Mouse (Mus musculus) ES-Bruce4 (cell line): ENCODE measurements around the gene Klhdc10. TPM values are rescaled to one million over a fixed set of nuclear protein-coding genes. Genes with fewer than 3 reads are reported as not detected.

Experiments used
- H3K27ac ChIP-seq: 2 replicates; pipeline ENCODE4 v1.5.1; 2012; ENCODE audit warnings: low read length, inconsistent platforms; ENCODE audit not compliant: insufficient read depth
- H3K27me3 ChIP-seq: 2 replicates; pipeline ENCODE4 v1.6.1; 2012; ENCODE audit warnings: mild to moderate bottlenecking, low read length, inconsistent platforms; ENCODE audit not compliant: control insufficient read depth, poor library complexity, insufficient read depth, severe bottlenecking
- H3K36me3 ChIP-seq: 2 replicates; pipeline ENCODE4 v1.6.1; 2012; ENCODE audit warnings: inconsistent platforms, mild to moderate bottlenecking, low read length, moderate library complexity; ENCODE audit not compliant: control insufficient read depth, poor library complexity, insufficient read depth, severe bottlenecking
- H3K4me1 ChIP-seq: one replicate; pipeline ENCODE4 v1.8.1; 2011; ENCODE audit warnings: low read length; ENCODE audit not compliant: control insufficient read depth, insufficient read depth
- H3K4me3 ChIP-seq: 2 replicates; pipeline ENCODE4 v1.5.1; 2011; ENCODE audit warnings: low read depth, mild to moderate bottlenecking, low read length
- H3K9ac ChIP-seq: 2 replicates; pipeline ENCODE4 v1.6.1; 2012; ENCODE audit warnings: low read depth, mild to moderate bottlenecking, inconsistent platforms; ENCODE audit not compliant: poor library complexity, severe bottlenecking
- H3K9me3 ChIP-seq: replicated peaks from 2 replicates; pipeline ENCODE4 v1.6.1; 2012; ENCODE audit warnings: mild to moderate bottlenecking, low read length, inconsistent platforms; ENCODE audit not compliant: control insufficient read depth, poor library complexity, insufficient read depth, severe bottlenecking
- CTCF ChIP-seq: IDR thresholded peaks from one replicate; pipeline ENCODE4 v1.8.1; 2011; ENCODE audit warnings: low read depth, low read length
- EP300 ChIP-seq: IDR thresholded peaks from 2 replicates; pipeline ENCODE4 v1.6.1; 2011; ENCODE audit warnings: low read depth, low read length; ENCODE audit not compliant: insufficient read depth
- POLR2A ChIP-seq: IDR thresholded peaks from one replicate; pipeline ENCODE4 v1.8.1; 2011; ENCODE audit warnings: low read length; ENCODE audit not compliant: insufficient read depth
- polyA plus RNA-seq: library from polyadenylated mRNA; stranded (reverse); fragments of >200 nt; gene quantifications from 2 replicates; pipeline ENCODE4 v1.2.4, GENCODE M21; 2011; ENCODE audit warnings: low read depth; ENCODE audit not compliant: missing spikeins, insufficient read depth, insufficient read length

The Klhdc10 gene
- polyA plus RNA-seq, 1 experiment = 38.1 TPM

DNA sequence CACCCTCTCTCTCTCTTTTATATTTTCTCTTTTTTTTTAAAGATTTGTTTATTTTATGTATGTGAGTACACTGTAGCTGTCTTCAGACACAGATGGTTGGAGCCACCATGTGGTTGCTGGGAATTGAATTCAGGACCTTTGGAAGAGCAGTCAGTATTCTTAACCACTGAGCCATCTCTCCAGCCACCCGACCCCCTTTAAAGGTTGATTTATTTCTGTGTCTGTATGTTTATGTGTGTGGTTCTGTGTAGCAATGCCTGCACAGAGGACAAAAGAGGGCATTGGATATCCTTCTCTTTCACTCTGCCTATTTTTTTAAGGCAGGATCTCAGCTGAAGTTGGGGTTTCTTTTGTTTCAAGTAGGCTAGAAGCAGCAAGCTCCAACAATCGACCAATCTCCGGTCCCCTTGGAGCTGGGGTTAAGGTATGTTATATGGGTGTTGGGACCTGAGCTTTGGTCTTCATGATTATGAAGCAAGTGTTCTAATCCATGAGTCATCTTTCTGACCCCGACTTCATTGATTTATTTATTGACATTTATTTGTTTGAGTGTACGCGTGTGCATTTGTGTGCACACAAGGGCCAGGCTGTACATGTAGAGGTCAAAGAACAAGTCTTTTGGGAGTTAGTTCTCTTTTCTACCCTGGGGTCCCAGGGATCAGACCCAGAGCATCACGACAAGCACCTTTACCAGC is 7.9 kb downstream of the Klhdc10 start:
- H3K36me3 ChIP-seq = no peaks in the 10 kb centered on the region
- TF ChIP-seq POLR2A = no peak
- TF ChIP-seq EP300 = no peak
- TF ChIP-seq CTCF = no peak

DNA sequence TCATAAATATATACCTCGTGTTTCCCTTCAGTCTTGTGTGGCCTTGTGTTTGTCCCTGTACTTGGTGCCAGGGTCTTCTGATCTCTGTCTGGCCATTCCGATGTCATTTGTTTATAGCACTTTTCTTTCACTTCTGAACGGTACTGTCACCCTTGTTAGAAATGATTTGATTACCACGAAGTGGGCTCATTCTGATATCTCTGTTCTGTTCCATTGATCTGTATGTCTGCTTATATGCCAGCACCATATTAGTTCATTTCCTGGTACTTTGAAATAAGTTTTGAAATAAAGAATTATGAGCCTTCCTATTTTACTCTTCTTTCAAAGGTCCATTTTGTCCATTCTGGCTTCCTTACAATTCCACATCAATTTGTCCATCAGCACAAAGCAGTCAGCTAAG is 9.6 kb downstream of the Klhdc10 start:
- TF ChIP-seq EP300 (no peak), CTCF (no peak), POLR2A (no peak)
- Histone ChIP-seq H3K9ac (no peak overlapping the region), H3K9me3 (no peaks in the 10 kb centered on the region), H3K27ac (no peak overlapping the region), H3K36me3 (no peaks in the 10 kb centered on the region), H3K27me3 (no peaks in the 10 kb centered on the region), H3K4me1 (no peaks in the 10 kb centered on the region), H3K4me3 (no peak overlapping the region)

More for the DNA sequence above, 7.9 kb downstream of the Klhdc10 start:
- no peaks in the 10 kb centered on the region for H3K4me1 ChIP-seq
- H3K27ac ChIP-seq = no peak overlapping the region
- no peaks in the 10 kb centered on the region for H3K27me3 ChIP-seq
- H3K4me3 ChIP-seq = no peak overlapping the region
- no peak overlapping the region for H3K9ac ChIP-seq
- no peaks in the 10 kb centered on the region for H3K9me3 ChIP-seq

- TF ChIP-seq CTCF = peak; percentile 20
- TF ChIP-seq POLR2A = no peak
- no peak for TF ChIP-seq EP300
- Histone ChIP-seq H3K27ac (no peak overlapping the region), H3K27me3 (no peaks in the 10 kb centered on the region), H3K4me3 (no peak overlapping the region), H3K36me3 (no peaks in the 10 kb centered on the region), H3K9ac (no peak overlapping the region), H3K9me3 (no peaks in the 10 kb centered on the region), H3K4me1 (no peaks in the 10 kb centered on the region)
Measured at GRCm38 (mm10) chr6:30416126-30416525, 14.5 kb downstream of the Klhdc10 start.

- Histone ChIP-seq H3K4me3 (no peak overlapping the region), H3K27ac (no peak overlapping the region), H3K4me1 (no peaks in the 10 kb centered on the region), H3K36me3 (no peaks in the 10 kb centered on the region), H3K9me3 (no peaks in the 10 kb centered on the region), H3K9ac (no peak overlapping the region), H3K27me3 (no peaks in the 10 kb centered on the region)
- TF ChIP-seq EP300 = no peak
- TF ChIP-seq CTCF = no peak
- no peak for TF ChIP-seq POLR2A
Measured at GRCm38 (mm10) chr6:30416801-30417200, 15.1 kb downstream of the Klhdc10 start.

DNA sequence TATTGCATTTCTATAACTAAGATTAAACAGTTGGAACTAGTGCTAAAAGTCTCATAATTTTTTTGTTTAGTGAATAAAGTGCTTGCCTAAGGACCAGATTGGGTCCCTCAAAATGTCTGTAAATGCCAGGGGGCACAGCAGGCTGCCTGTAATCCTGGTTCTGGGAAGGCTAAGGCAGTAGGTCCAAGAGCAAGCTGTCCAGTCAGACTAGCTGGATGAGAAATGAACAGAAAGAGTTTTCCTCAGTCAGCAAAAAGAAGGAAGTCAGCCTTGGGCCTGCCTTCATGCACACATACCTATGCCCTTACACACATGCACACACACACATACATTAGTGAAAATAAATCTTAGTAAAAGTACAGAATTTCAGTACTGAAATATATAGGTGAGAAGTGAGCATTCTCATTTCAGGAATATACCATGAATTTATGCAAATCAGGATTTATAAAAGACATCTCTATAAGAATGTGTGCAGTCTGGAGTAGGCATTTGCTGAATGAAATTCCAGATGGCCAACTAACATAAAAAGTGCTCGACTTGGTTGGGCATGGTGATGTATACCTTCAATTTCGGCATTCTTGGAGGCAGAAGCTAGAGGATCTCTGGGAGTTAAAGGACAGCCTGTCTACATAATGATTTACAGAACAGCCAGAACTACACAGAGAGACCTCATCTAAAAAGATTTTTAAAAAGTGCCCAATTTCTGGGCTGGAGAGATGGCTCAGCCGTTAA is 31.0 kb downstream of the Klhdc10 start:
- TF ChIP-seq CTCF (no peak), POLR2A (no peak), EP300 (no peak)
- no peaks in the 10 kb centered on the region for H3K27me3 ChIP-seq
- peaks cover 2% of the 10 kb centered on the region for H3K4me1 ChIP-seq
- no peaks in the 10 kb centered on the region for H3K36me3 ChIP-seq
- H3K4me3 ChIP-seq = no peak overlapping the region
- H3K9ac ChIP-seq = no peak overlapping the region
- H3K27ac ChIP-seq = no peak overlapping the region
- H3K9me3 ChIP-seq = no peaks in the 10 kb centered on the region

DNA sequence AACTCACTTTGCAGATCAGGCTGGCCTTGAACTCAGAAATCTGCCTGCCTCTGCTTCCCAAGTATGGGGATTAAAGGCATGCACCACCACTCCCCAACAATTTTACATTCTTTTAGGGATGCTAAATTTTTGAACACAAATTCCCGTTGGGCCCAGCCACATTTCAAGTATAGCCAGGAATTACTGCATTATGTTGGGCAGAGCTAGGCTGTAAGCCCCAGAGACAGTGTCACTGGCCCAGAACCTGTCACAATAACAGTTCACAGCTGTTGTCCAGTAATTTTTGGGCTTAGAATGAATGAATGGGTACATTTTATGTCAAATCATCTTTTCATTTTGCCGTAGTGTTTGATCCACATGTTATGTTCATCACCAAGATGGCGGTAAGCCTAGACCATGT is 34.8 kb downstream of the Klhdc10 start:
- Histone ChIP-seq H3K4me3 (no peak overlapping the region), H3K9me3 (no peaks in the 10 kb centered on the region), H3K9ac (no peak overlapping the region), H3K4me1 (peaks cover 2% of the 10 kb centered on the region), H3K27ac (no peak overlapping the region), H3K36me3 (no peaks in the 10 kb centered on the region), H3K27me3 (no peaks in the 10 kb centered on the region)
- TF ChIP-seq POLR2A (no peak), CTCF (no peak), EP300 (no peak)
